Mouse (Mus musculus) CH12.LX (cell line): ENCODE measurements around the gene Mob3b.

Experiments
- CTCF ChIP-seq, 2 experiments: IDR thresholded peaks in 1 of 2; conservative IDR thresholded peaks in 1 of 2; 2 replicates each; pipeline ENCODE4 v1.5.1; 2011 to 2012; ENCODE audit warnings: low read depth in 2 of 2, low read length in 2 of 2, improper control_type of control experiment in 1 of 2, inconsistent platforms in 1 of 2, mild to moderate bottlenecking in 1 of 2, moderate library complexity in 1 of 2
- HCFC1 ChIP-seq: IDR thresholded peaks from 2 replicates; pipeline ENCODE4 v1.6.1; 2012; ENCODE audit warnings: low read depth, mild to moderate bottlenecking, inconsistent platforms, low read length, improper control_type of control experiment
- KAT2A ChIP-seq: IDR thresholded peaks from 2 replicates; pipeline ENCODE4 v1.6.1; 2012; ENCODE audit warnings: low read length, improper control_type of control experiment, inconsistent platforms; ENCODE audit not compliant: insufficient replicate concordance
- MAFK ChIP-seq: IDR thresholded peaks from 2 replicates; pipeline ENCODE4 v1.6.1; 2011; ENCODE audit warnings: low read length, improper control_type of control experiment; ENCODE audit not compliant: insufficient replicate concordance
- MAX ChIP-seq: IDR thresholded peaks from 2 replicates; pipeline ENCODE4 v1.6.1; 2011; ENCODE audit warnings: low read length, improper control_type of control experiment

DNA sequence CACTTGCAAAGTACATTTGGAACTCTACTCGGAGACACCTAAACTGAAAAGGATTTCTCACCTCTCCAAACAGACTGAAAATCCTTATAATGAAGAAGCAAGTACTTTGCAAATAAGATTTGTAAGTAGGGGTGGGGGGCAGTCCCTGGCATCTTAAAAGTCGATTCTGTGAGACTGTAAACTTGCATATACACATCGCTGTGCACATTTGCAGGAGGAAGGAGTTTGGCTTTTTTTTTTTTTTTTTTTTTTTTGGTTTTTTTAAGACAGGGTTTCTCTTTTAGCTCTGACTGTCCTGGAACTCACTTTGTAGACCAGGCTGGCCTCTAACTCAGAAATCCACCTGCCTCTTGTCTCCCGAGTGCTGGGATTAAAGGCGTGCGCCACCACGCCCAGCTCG lies 36.7 kb downstream of the Mob3b start:
- TF ChIP-seq CTCF (conservative IDR thresholded peaks at IDR 0.05 in 1 of 2, IDR thresholded peaks at IDR 0.05 in 1 of 2; ENCODE audit: low read depth in 2 of 2, low read length in 2 of 2), result no peak
- no peak for TF ChIP-seq MAX
- TF ChIP-seq KAT2A, result no peak
- no peak for TF ChIP-seq HCFC1
- no peak for TF ChIP-seq MAFK
